Mouse (Mus musculus) erythroblast, embryonic 14.5 days (primary cell): ENCODE measurements around the gene Btd.

Experiments
- GATA1 ChIP-seq: IDR thresholded peaks from 2 replicates; pipeline ENCODE4 v1.6.1; 2012; ENCODE audit warnings: low read length, inconsistent platforms, mixed read lengths
- TAL1 ChIP-seq: IDR thresholded peaks from 3 replicates; pipeline ENCODE4 v1.6.1; 2012; ENCODE audit warnings: low read length, inconsistent platforms, mixed read lengths

- no peak for TF ChIP-seq TAL1
- no peak for TF ChIP-seq GATA1
These were observed 68.5 kb downstream of the Btd start for GRCm38 (mm10) chr14:31709343-31709742.
